Mouse (Mus musculus) heart, postnatal 0 days (tissue): ENCODE data around the gene Dnase1l1.

Experiments
- CTCF ChIP-seq: IDR thresholded peaks from 2 replicates; pipeline ENCODE4 v1.5.1; 2016; ENCODE audit warnings: antibody characterized with exemption, control low read depth, low read depth
- EP300 ChIP-seq: IDR thresholded peaks from 2 replicates; pipeline ENCODE4 v1.6.1; 2016; ENCODE audit warnings: antibody characterized with exemption, low read depth

DNA sequence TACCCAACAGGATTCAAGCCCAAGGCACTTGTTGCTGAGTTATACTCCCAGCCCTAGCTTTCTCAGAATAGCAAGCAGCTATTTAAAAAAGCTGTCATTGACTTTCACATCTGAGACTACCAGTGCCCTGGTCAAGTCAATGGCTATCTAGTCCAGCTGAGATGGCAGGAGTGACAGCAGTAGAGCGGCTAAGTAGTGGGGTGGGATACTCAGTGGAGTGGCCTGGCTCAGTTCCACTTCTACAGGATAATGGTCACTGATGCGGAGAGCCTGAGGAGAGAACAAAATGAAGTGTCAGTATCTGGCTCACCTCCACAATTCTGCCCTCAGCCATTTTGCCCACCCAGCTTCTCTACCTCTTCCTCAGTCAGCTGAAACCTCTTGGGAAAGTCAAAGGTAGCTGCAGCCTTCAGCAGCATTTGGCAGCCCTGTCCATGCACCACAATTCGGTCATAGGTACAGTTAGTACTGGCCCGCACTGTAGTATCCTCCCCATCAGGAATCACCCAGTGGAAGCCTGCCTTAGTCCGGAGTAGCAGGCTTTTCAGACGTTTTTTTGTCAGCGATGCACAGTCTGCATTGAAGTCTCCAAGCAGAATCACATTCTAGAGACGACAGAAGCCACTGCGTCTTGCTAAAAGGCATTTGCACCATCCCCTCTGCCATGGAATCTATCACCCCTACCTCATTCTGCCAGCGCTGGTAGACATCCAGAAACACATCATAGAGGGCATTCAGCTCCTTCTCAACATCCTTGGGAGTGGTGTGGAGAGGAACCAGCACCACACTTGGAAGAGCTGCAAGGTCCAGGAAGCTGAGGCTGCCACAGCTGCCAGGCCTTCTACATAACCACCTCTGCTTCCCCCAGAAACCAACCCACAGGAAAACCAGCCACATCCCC lies 8.5 kb downstream of the Dnase1l1 start:
- TF ChIP-seq CTCF (no peak), EP300 (no peak)
